Mouse (Mus musculus): Measurements from ENCODE around the gene Cyp2a5.
"Not testable (repeated sequence)": the region's sequence is repeated elsewhere in the genome, so short reads cannot be mapped to it uniquely, and the experiment has no call there.

DNA sequence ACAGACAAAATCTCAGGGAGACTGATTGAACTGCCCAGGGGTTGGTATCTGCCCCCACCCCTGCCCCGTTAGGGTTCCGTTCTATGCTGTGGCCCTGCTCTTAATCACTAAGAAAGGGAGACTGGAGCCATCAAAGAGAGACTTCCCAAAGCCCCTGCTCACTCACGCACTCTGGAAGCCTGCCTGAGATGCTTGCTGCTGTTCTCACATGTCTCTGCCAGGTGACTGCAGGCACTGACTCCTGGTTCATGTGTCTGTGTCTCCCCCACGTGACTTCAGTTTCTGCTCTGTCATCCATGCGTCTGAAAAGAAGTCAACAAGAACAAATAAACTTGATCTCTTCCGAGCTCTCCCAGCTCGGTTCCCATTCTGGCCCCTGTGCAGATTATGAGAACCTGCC lies 2.4 kb upstream of the Cyp2a5 start:
- not testable (repeated sequence) for TF ChIP-seq GATA1, TAL1 (IDR thresholded peaks at IDR 0.05; ENCODE audit: low read length)
